Mouse (Mus musculus): ENCODE results near the gene Hsd17b2. TPM values are rescaled to one million over a fixed set of nuclear protein-coding genes. Genes with fewer than 3 reads are reported as not detected.
A peak's percentile ranks its signal among the peaks of the same experiment; 100 is the strongest.

The Hsd17b2 gene
- polyA plus RNA-seq (2012): 0.06 TPM in 1 of 2 replicates, not detected in the other

DNA sequence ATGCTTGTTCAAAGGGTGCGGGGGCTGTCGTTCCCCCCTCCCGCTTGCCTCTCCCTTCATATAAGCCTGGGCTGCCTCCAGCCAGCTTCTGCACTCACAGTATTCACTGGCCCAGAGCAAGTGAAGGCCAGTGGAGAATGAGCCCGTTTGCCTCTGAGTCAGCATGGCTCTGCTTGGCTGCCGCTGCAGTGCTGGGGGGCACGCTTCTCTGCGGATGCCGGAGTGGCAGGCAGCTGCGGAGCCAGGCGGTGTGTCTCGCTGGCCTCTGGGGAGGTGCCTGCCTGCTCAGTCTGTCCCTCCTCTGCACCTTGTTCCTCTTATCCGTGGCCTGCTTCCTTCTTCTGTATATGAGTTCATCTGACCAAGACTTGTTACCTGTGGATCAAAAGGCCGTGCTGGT is at the start of gene Hsd17b2:
TSS of gene Hsd17b2 (plus strand) at position 46 of the 400 bp plus-strand sequence.
- peaks cover 6% of the 10 kb centered on the region; the same call in 1 of the 2 replicates for H3K9me3 ChIP-seq (ENCODE audit: control insufficient read depth, low read length)
- no peaks in the 10 kb centered on the region for H3K4me1 ChIP-seq (ENCODE audit: control insufficient read depth)
- no peak for TF ChIP-seq TAL1 (IDR thresholded peaks at IDR 0.05; ENCODE audit: low read length)
- no peak for TF ChIP-seq GATA1 (IDR thresholded peaks at IDR 0.05; ENCODE audit: low read length)
- no peaks in the 10 kb centered on the region for H3K36me3 ChIP-seq (ENCODE audit: control insufficient read depth)
- H3K27me3 ChIP-seq (ENCODE audit: control insufficient read depth): no peaks in the 10 kb centered on the region
- peak within 1 kb of the TSS; percentile 49 for H3K4me3 ChIP-seq (replicated peaks)

DNA sequence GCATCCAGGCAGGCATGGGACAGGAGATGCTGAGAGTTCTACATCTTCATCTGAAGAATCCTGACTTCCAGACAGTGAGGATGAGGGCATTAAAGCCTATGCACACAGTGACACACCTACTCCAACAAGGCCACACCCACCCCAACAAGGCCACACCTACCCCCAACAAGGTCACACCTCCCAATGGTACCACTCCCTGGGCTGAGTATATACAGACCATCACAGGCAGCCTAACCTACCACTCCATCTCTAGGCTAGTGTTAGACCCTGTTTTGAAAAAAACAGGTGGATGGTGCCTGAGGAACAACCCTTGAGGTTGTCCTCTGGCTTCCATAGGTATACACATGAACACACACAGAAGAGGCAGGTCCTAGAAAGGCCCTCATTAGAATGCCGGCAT is 49.4 kb upstream of the Hsd17b2 start:
- Histone ChIP-seq H3K4me3 (replicated peaks) (no peak overlapping the region), H3K36me3 (ENCODE audit: control insufficient read depth) (no peaks in the 10 kb centered on the region), H3K27me3 (ENCODE audit: control insufficient read depth) (no peaks in the 10 kb centered on the region), H3K9me3 (ENCODE audit: control insufficient read depth, low read length) (peaks cover 26% of the 10 kb centered on the region), H3K4me1 (ENCODE audit: control insufficient read depth) (no peaks in the 10 kb centered on the region)
- TF ChIP-seq GATA1 (IDR thresholded peaks at IDR 0.05; ENCODE audit: low read length) (no peak), TAL1 (IDR thresholded peaks at IDR 0.05; ENCODE audit: low read length) (no peak)

GRCm38 (mm10) chr8:117658990-117659389 is 42.7 kb upstream of the Hsd17b2 start:
- Histone ChIP-seq H3K9me3 (ENCODE audit: control insufficient read depth, low read length) (peaks cover 7% of the 10 kb centered on the region; the same call in 1 of the 2 replicates), H3K4me1 (ENCODE audit: control insufficient read depth) (no peaks in the 10 kb centered on the region), H3K36me3 (ENCODE audit: control insufficient read depth) (no peaks in the 10 kb centered on the region; the same call in 1 of the 2 replicates), H3K4me3 (replicated peaks) (no peak overlapping the region), H3K27me3 (ENCODE audit: control insufficient read depth) (no peaks in the 10 kb centered on the region)
- TF ChIP-seq TAL1 (IDR thresholded peaks at IDR 0.05; ENCODE audit: low read length) (no peak), GATA1 (IDR thresholded peaks at IDR 0.05; ENCODE audit: low read length) (no peak)

DNA sequence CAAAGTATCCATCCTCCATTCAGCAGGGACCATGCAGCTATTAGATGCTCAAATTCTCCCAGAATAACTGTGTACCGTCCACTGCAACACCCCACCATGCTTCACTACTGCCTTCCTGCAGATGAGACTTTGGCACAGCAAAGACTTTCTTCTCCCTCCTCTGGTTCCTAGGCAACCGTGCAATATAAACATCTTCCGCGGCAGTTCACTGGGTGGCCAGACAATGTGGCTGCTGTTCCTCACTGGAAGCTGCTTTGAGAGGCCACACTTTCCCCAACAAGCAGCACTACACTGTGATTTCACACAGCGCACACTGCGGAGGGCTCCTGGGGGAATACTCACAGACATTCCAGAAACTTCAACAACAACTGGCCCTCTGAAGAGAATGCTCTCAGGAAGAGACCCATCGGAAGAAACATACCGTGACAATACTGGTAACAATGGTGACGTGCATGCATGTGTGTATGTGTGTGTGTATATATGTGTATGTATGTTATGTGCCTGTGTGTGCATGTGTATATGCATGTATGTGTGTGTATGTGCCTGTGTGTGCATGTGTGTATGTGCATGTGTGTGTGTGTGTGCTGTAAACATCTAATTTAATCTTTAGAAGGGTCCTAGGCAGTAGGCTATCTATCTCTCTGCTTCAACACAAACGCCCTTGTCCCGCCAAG is 41.2 kb upstream of the Hsd17b2 start:
- H3K4me1 ChIP-seq (ENCODE audit: control insufficient read depth): no peaks in the 10 kb centered on the region
- TF ChIP-seq GATA1 (IDR thresholded peaks at IDR 0.05; ENCODE audit: low read length) (no peak), TAL1 (IDR thresholded peaks at IDR 0.05; ENCODE audit: low read length) (no peak)

GRCm38 (mm10) chr8:117667349-117668124 is 34.2 kb upstream of the Hsd17b2 start:
- Histone ChIP-seq H3K4me3 (replicated peaks) (no peak overlapping the region), H3K36me3 (ENCODE audit: control insufficient read depth) (no peaks in the 10 kb centered on the region; the same call in 1 of the 2 replicates), H3K27me3 (ENCODE audit: control insufficient read depth) (no peaks in the 10 kb centered on the region; the same call in 1 of the 2 replicates), H3K4me1 (ENCODE audit: control insufficient read depth) (no peaks in the 10 kb centered on the region), H3K9me3 (ENCODE audit: control insufficient read depth, low read length) (peaks cover 7% of the 10 kb centered on the region; the same call in 1 of the 2 replicates)
- TF ChIP-seq GATA1 (IDR thresholded peaks at IDR 0.05; ENCODE audit: low read length) (no peak), TAL1 (IDR thresholded peaks at IDR 0.05; ENCODE audit: low read length) (no peak)

More for the DNA sequence above, 41.2 kb upstream of the Hsd17b2 start:
- Histone ChIP-seq H3K4me3 (replicated peaks) (no peak overlapping the region), H3K27me3 (ENCODE audit: control insufficient read depth) (no peaks in the 10 kb centered on the region), H3K9me3 (ENCODE audit: control insufficient read depth, low read length) (peaks cover 7% of the 10 kb centered on the region; the same call in 1 of the 2 replicates), H3K36me3 (ENCODE audit: control insufficient read depth) (no peaks in the 10 kb centered on the region; the same call in 1 of the 2 replicates)

GRCm38 (mm10) chr8:117670461-117670860 is 31.2 kb upstream of the Hsd17b2 start:
- no peak overlapping the region for H3K4me3 ChIP-seq (replicated peaks)
- TF ChIP-seq TAL1 (IDR thresholded peaks at IDR 0.05; ENCODE audit: low read length): no peak
- no peak for TF ChIP-seq GATA1 (IDR thresholded peaks at IDR 0.05; ENCODE audit: low read length)

DNA sequence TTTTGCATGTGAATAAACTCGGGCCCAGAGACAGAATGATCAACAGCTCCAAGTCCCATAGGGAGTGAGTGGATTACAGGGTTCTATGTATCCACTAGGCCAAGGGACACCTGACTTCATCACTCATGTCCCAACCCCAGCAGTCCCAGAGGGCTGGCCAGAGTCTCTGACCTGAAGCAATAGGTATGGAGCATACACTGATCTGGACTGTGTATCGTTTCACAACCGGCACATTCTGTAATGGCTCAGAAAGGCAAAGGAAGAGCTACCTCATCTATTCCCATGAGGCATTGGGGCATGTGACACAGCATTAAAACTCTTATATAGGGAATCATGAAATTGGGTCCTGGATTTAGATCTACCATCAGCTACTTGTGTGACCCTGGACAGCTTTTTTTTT is 29.1 kb upstream of the Hsd17b2 start:
- no peak for TF ChIP-seq TAL1 (IDR thresholded peaks at IDR 0.05; ENCODE audit: low read length)
- TF ChIP-seq GATA1 (IDR thresholded peaks at IDR 0.05; ENCODE audit: low read length): no peak
- Histone ChIP-seq H3K4me3 (replicated peaks) (no peak overlapping the region), H3K9me3 (ENCODE audit: control insufficient read depth, low read length) (no peaks in the 10 kb centered on the region), H3K4me1 (ENCODE audit: control insufficient read depth) (peaks cover 3% of the 10 kb centered on the region), H3K27me3 (ENCODE audit: control insufficient read depth) (no peaks in the 10 kb centered on the region; the same call in 1 of the 2 replicates), H3K36me3 (ENCODE audit: control insufficient read depth) (no peaks in the 10 kb centered on the region)

More at GRCm38 (mm10) chr8:117670461-117670860, 31.2 kb upstream of the Hsd17b2 start:
- no peaks in the 10 kb centered on the region; the same call in 1 of the 2 replicates for H3K27me3 ChIP-seq (ENCODE audit: control insufficient read depth)
- H3K36me3 ChIP-seq (ENCODE audit: control insufficient read depth): no peaks in the 10 kb centered on the region
- peaks cover 3% of the 10 kb centered on the region for H3K4me1 ChIP-seq (ENCODE audit: control insufficient read depth)
- no peaks in the 10 kb centered on the region; the same call in 1 of the 2 replicates for H3K9me3 ChIP-seq (ENCODE audit: control insufficient read depth, low read length)

GRCm38 (mm10) chr8:117673430-117673830 is 28.3 kb upstream of the Hsd17b2 start, which contains the start of gene Sdr42e1:
Gene Sdr42e1, minus strand, starts transcription at chr8:117673689.
- no peaks in the 10 kb centered on the region for H3K36me3 ChIP-seq (ENCODE audit: control insufficient read depth)
- peaks cover 3% of the 10 kb centered on the region for H3K4me1 ChIP-seq (ENCODE audit: control insufficient read depth)
- TF ChIP-seq GATA1 (IDR thresholded peaks at IDR 0.05; ENCODE audit: low read length) (no peak), TAL1 (IDR thresholded peaks at IDR 0.05; ENCODE audit: low read length) (no peak)
- peak within 1 kb of the TSS; percentile 53 for H3K4me3 ChIP-seq (replicated peaks)
- H3K27me3 ChIP-seq (ENCODE audit: control insufficient read depth): no peaks in the 10 kb centered on the region; the same call in 1 of the 2 replicates
- no peaks in the 10 kb centered on the region for H3K9me3 ChIP-seq (ENCODE audit: control insufficient read depth, low read length)

DNA sequence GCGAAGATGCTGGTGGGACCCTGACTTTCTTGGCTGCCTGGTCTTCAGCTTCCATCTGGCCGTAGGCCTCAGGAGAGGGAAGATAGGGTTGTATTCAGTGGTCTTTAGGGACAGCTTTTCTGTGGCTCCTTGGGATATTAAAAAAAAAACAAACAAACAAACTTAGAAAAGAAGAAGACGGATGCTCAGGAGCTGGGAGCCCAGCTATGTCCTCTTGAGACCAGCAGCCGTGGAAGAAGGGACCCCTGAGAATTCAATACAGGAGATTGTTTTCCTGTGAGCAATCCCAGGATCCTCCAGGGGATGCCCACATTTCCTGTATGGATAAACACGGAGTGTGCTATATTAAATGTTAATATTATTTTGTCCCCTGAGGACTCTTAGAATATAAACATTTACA is 26.5 kb upstream of the Hsd17b2 start:
- H3K9me3 ChIP-seq (ENCODE audit: control insufficient read depth, low read length): no peaks in the 10 kb centered on the region
- H3K4me1 ChIP-seq (ENCODE audit: control insufficient read depth): peaks cover 5% of the 10 kb centered on the region
- TF ChIP-seq GATA1 (IDR thresholded peaks at IDR 0.05; ENCODE audit: low read length) (no peak), TAL1 (IDR thresholded peaks at IDR 0.05; ENCODE audit: low read length) (no peak)
- no peaks in the 10 kb centered on the region; the same call in 1 of the 2 replicates for H3K27me3 ChIP-seq (ENCODE audit: control insufficient read depth)
- no peaks in the 10 kb centered on the region for H3K36me3 ChIP-seq (ENCODE audit: control insufficient read depth)
- H3K4me3 ChIP-seq (replicated peaks): no peak overlapping the region

All from erythroblast, embryonic 14.5 days (primary cell).